Mouse (Mus musculus): ENCODE results near the gene Fbxo4. TPM values are rescaled to one million over a fixed set of nuclear protein-coding genes. Genes with fewer than 3 reads are reported as not detected.

The Fbxo4 gene
- total RNA-seq, 2 experiments from 2014 or later: 8.0 to 8.2 TPM

GRCm38 (mm10) chr15:3982732-3983131 is 3.4 kb upstream of the Fbxo4 start:
- no peak for DNase-seq (ENCODE audit: low spot score in 2 of 2)

- no peak for DNase-seq (ENCODE audit: low spot score in 2 of 2)
Measured at GRCm38 (mm10) chr15:3979871-3980270, 498 bp upstream of the Fbxo4 start.

GRCm38 (mm10) chr15:3978279-3978678 is 1.1 kb downstream of the Fbxo4 start:
- no peak for DNase-seq (ENCODE audit: low spot score in 2 of 2)

GRCm38 (mm10) chr15:3973300-3973699 is 6.1 kb downstream of the Fbxo4 start:
- DNase-seq (ENCODE audit: low spot score in 2 of 2): no peak

GRCm38 (mm10) chr15:3970193-3970592 is 9.2 kb downstream of the Fbxo4 start:
- no peak for DNase-seq (ENCODE audit: low spot score in 2 of 2)

- no peak for DNase-seq (ENCODE audit: low spot score in 2 of 2)
Measured at GRCm38 (mm10) chr15:3969743-3970142, 9.6 kb downstream of the Fbxo4 start.

- no peak for DNase-seq (ENCODE audit: low spot score in 2 of 2)
Measured at GRCm38 (mm10) chr15:3962251-3962650, 17.1 kb downstream of the Fbxo4 start.

GRCm38 (mm10) chr15:3960094-3960493 is 19.3 kb downstream of the Fbxo4 start:
- DNase-seq (ENCODE audit: low spot score in 2 of 2): no peak

- DNase-seq (ENCODE audit: low spot score in 2 of 2): peak in 1 of 2 experiments; percentile 51
Measured at GRCm38 (mm10) chr15:3957982-3958381, 21.4 kb downstream of the Fbxo4 start.

- DNase-seq (ENCODE audit: low spot score in 2 of 2): no peak
Measured at GRCm38 (mm10) chr15:3954971-3955370, 24.4 kb downstream of the Fbxo4 start.

GRCm38 (mm10) chr15:3938132-3938531 is 41.2 kb downstream of the Fbxo4 start:
- DNase-seq (ENCODE audit: low spot score in 2 of 2): no peak

GRCm38 (mm10) chr15:3936056-3936455 is 43.3 kb downstream of the Fbxo4 start:
- DNase-seq (ENCODE audit: low spot score in 2 of 2): no peak

- DNase-seq (ENCODE audit: low spot score in 2 of 2): no peak
Measured at GRCm38 (mm10) chr15:3933466-3933865, 45.9 kb downstream of the Fbxo4 start.

- no peak for DNase-seq (ENCODE audit: low spot score in 2 of 2)
Measured at GRCm38 (mm10) chr15:3931931-3932330, 47.4 kb downstream of the Fbxo4 start.

Other genes starting within 250 kb of the Fbxo4 start
- gene AW549877, start 16.2 kb upstream of the Fbxo4 start, total RNA-seq (2021): 10 to 100 TPM; 41.8 to 43.6 TPM
- 100 to 1,000 TPM; 490 to 507 TPM for gene Oxct1, start 46.8 kb upstream of the Fbxo4 start, total RNA-seq (2021)

Data from layer of hippocampus, postnatal 14 days (tissue).